Mouse (Mus musculus): Measurements from ENCODE around the gene Acp2. TPM values are rescaled to one million over a fixed set of nuclear protein-coding genes. Genes with fewer than 3 reads are reported as not detected.
A peak's percentile ranks its signal among the peaks of the same experiment; 100 is the strongest.

The Acp2 gene
- total and polyA plus RNA-seq, 2 experiments from 2014 or later: 35.1 to 44.7 TPM

DNA sequence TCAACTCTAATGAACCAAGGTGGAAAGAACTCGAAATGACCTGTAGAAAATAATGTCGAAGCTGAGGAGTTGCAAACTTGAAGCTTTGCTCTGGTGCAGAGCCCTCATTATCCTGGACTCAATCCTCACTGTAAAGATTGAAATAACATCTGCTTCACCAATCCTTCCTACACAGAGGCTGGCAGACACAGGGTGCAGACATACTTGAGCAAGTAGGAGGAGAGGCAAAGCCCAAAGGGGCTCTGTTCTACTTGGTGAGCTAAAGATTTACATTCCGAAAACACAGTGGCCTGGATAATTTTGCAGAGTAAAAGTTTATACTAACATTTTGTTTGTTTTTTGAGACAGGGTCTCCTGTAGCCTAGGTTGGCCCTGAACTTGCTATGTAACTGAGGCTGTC is 3.8 kb upstream of the Acp2 start:
- no peak overlapping the region for H3K9ac ChIP-seq (replicated peaks; ENCODE audit: low read length, poor library complexity, severe bottlenecking)
- no peak overlapping the region for H3K4me3 ChIP-seq (ENCODE audit: low read depth, low read length)
- TF ChIP-seq CTCF (IDR thresholded peaks at IDR 0.05): no peak
- no peaks in the 10 kb centered on the region for H3K27me3 ChIP-seq (ENCODE audit: insufficient read depth, low read length)
- H3K9me3 ChIP-seq (ENCODE audit: low read length): no peaks in the 10 kb centered on the region
- no peaks in the 10 kb centered on the region for H3K36me3 ChIP-seq (ENCODE audit: insufficient read depth, low read length)
- 85% methylated on average over 3 of the region's 3 CpGs for WGBS
- DNase-seq (ENCODE audit: low spot score): no peak
- ATAC-seq (ENCODE audit: low FRiP score): no peak
- no peak overlapping the region for H3K4me2 ChIP-seq (ENCODE audit: low read depth, low read length, poor library complexity, severe bottlenecking)
- peaks cover 10% of the 10 kb centered on the region; the same call in 1 of the 2 replicates for H3K4me1 ChIP-seq (ENCODE audit: insufficient read depth, low read length)
- H3K27ac ChIP-seq (ENCODE audit: low read depth, low read length): no peak overlapping the region

DNA sequence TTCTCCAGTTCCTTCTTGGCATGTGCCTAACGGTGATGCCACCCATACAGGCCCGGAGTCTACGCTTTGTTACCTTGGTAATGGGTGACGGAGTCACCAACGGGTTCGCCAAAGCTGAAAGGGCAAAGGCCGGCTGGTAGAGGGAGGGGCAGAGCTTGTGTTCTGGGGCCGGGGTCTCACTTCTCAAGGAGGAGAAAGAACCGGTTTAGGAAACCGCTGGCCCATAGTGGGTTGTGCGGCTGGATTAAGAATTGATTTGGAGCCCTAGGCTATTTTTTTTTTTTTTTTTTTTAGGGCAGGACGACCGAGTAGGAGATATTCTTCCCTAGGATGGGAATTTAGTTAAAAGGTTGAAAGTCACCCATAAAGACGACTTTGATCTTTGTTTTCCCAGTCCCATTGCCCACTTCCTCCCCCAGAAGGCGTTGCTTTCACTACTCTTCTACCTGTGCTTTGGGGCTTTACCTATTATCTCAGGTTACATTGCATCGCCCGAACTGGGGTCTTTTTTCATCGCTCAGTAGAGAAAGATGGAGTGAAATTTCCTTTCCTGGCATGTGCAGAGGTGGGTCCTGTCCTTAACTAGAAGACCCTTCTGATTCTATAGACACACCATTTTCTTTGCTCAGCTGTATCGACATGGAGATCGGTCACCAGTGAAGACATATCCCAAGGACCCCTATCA is 429 bp downstream of the Acp2 start:
- DNase-seq (ENCODE audit: low spot score) (no peak), ATAC-seq (ENCODE audit: low FRiP score) (no peak; the same call in 1 of the 2 replicates)
- H3K9me3 ChIP-seq (ENCODE audit: low read length): no peaks in the 10 kb centered on the region
- no peak for TF ChIP-seq CTCF (IDR thresholded peaks at IDR 0.05)
- H3K4me1 ChIP-seq (ENCODE audit: insufficient read depth, low read length): peaks cover 12% of the 10 kb centered on the region; the same call in 1 of the 2 replicates
- H3K27ac ChIP-seq (ENCODE audit: low read depth, low read length): peak overlapping the region; percentile 84
- 14% methylated on average over 20 of the region's 20 CpGs for WGBS
- peak overlapping the region; percentile 52 for H3K4me3 ChIP-seq (ENCODE audit: low read depth, low read length)
- H3K27me3 ChIP-seq (ENCODE audit: insufficient read depth, low read length): no peaks in the 10 kb centered on the region
- peaks cover 18% of the 10 kb centered on the region for H3K36me3 ChIP-seq (ENCODE audit: insufficient read depth, low read length)
- peak overlapping the region; percentile 76 for H3K9ac ChIP-seq (replicated peaks; ENCODE audit: low read length, poor library complexity, severe bottlenecking)
- H3K4me2 ChIP-seq (ENCODE audit: low read depth, low read length, poor library complexity, severe bottlenecking): peak overlapping the region; percentile 68

DNA sequence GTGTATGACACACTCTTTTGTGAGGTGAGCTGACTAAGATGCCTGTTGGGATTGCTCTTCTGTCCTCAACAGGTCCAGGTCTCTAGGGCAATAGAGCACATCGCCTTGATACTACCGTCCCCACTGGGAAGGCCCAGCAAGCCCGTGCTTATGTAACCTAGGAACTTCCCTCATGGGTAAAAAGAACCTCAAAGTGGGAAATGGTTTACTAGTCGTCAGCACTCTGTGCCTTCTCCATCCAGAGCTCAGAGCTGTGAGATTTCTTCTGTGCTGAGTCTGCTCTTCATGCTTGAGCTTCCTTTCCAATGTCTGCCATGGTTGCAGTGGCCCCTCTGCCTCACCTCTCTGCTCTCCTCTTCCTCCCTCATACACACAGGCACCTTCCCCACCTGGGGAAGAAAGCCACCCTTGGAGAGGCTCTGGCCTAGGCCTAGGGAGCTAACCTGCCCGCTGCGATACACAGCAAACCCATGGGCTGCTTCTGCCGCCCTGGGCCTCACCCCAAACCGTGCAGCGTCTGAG is 3.6 kb downstream of the Acp2 start:
- TF ChIP-seq CTCF (IDR thresholded peaks at IDR 0.05): no peak
- no peak for ATAC-seq (ENCODE audit: low FRiP score)
- Histone ChIP-seq H3K36me3 (ENCODE audit: insufficient read depth, low read length) (peaks cover 45% of the 10 kb centered on the region), H3K4me1 (ENCODE audit: insufficient read depth, low read length) (peaks cover 12% of the 10 kb centered on the region; the same call in 1 of the 2 replicates), H3K4me3 (ENCODE audit: low read depth, low read length) (no peak overlapping the region), H3K9me3 (ENCODE audit: low read length) (no peaks in the 10 kb centered on the region), H3K4me2 (ENCODE audit: low read depth, low read length, poor library complexity, severe bottlenecking) (no peak overlapping the region), H3K27ac (ENCODE audit: low read depth, low read length) (no peak overlapping the region), H3K9ac (replicated peaks; ENCODE audit: low read length, poor library complexity, severe bottlenecking) (no peak overlapping the region), H3K27me3 (ENCODE audit: insufficient read depth, low read length) (no peaks in the 10 kb centered on the region)
- no peak for DNase-seq (ENCODE audit: low spot score)
- 98% methylated on average over 9 of the region's 9 CpGs for WGBS

DNA sequence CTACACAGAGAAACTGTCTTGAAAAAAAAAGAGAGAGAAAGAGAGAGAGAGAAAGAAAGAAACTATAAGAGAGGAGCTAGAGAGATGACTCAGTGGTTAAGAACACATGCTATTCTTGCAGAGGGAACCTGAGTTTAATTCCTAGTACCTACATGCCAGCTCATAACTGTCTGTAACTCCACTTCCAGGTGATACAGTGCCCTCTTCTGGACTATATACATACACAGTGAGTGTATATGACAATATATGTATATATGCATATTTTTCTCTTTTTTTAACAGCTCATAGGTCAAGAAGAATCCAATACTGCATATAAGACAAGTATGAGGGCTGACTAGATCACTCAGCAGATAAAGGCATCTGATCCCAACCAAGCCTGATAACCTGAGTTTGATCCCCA is 10.6 kb downstream of the Acp2 start:
- Histone ChIP-seq H3K9me3 (ENCODE audit: low read length) (no peaks in the 10 kb centered on the region), H3K4me2 (ENCODE audit: low read depth, low read length, poor library complexity, severe bottlenecking) (no peak overlapping the region), H3K4me1 (ENCODE audit: insufficient read depth, low read length) (no peaks in the 10 kb centered on the region), H3K36me3 (ENCODE audit: insufficient read depth, low read length) (peaks cover 50% of the 10 kb centered on the region), H3K4me3 (ENCODE audit: low read depth, low read length) (no peak overlapping the region), H3K27me3 (ENCODE audit: insufficient read depth, low read length) (no peaks in the 10 kb centered on the region), H3K27ac (ENCODE audit: low read depth, low read length) (no peak overlapping the region), H3K9ac (replicated peaks; ENCODE audit: low read length, poor library complexity, severe bottlenecking) (no peak overlapping the region)
- DNase-seq (ENCODE audit: low spot score): no peak
- ATAC-seq (ENCODE audit: low FRiP score): no peak
- peak; percentile 32 for TF ChIP-seq CTCF (IDR thresholded peaks at IDR 0.05)

DNA sequence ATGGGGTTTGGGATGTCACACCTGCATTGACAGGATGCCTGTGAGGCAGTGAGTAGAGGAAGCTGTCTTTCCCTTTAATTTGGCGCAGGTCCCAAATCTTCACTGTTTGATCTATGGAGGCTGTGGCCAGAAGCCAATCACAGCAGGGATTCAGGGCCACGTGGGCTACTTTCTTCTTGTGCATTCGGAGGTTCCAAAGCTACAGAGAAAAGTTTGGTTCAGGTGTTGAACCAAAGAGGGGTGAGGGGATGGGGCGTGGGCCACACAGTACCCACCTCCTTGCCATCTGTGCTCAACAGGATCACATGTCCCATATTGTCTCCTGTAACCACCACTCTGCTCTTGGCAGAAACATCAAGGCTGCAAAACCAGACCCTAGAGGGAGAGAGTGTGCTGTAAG is 14.3 kb downstream of the Acp2 start:
- no peak overlapping the region for H3K27ac ChIP-seq (ENCODE audit: low read depth, low read length)

DNA sequence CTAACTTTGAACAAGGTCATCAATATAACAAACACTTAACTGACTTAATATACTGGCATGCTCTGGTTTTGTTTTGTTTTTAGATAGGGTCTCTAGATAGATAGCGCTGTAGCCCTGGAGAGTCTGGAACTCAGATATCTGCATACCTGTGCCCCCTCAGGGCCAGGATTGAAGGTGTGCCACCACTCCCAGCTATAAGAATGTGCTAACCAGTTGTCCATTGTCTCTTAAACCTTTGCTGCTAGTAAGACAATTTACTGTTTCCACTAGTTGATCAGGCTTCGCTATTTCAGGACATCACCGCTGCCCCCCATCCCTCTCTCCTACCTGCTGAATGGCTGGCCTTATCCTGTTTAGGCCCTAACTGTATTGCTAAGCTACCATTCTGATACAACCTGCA is 17.8 kb downstream of the Acp2 start:
- H3K4me2 ChIP-seq (ENCODE audit: low read depth, low read length, poor library complexity, severe bottlenecking): no peak overlapping the region
- no peak overlapping the region for H3K4me3 ChIP-seq (ENCODE audit: low read depth, low read length)
- 91% methylated on average over 3 of the region's 3 CpGs for WGBS
- H3K4me1 ChIP-seq (ENCODE audit: insufficient read depth, low read length): no peaks in the 10 kb centered on the region
- no peak overlapping the region for H3K9ac ChIP-seq (replicated peaks; ENCODE audit: low read length, poor library complexity, severe bottlenecking)
- H3K36me3 ChIP-seq (ENCODE audit: insufficient read depth, low read length): peaks cover 11% of the 10 kb centered on the region; the same call in 1 of the 2 replicates
- no peak for TF ChIP-seq CTCF (IDR thresholded peaks at IDR 0.05)
- H3K9me3 ChIP-seq (ENCODE audit: low read length): no peaks in the 10 kb centered on the region
- ATAC-seq (ENCODE audit: low FRiP score): no peak
- no peaks in the 10 kb centered on the region for H3K27me3 ChIP-seq (ENCODE audit: insufficient read depth, low read length)
- no peak for DNase-seq (ENCODE audit: low spot score)
- no peak overlapping the region for H3K27ac ChIP-seq (ENCODE audit: low read depth, low read length)

More for the DNA sequence above, 14.3 kb downstream of the Acp2 start:
- H3K36me3 ChIP-seq (ENCODE audit: insufficient read depth, low read length): peaks cover 25% of the 10 kb centered on the region; the same call in 1 of the 2 replicates
- no peaks in the 10 kb centered on the region for H3K27me3 ChIP-seq (ENCODE audit: insufficient read depth, low read length)
- no peaks in the 10 kb centered on the region for H3K9me3 ChIP-seq (ENCODE audit: low read length)
- TF ChIP-seq CTCF (IDR thresholded peaks at IDR 0.05): no peak
- DNase-seq (ENCODE audit: low spot score) (peak; percentile 50), ATAC-seq (ENCODE audit: low FRiP score) (no peak)
- H3K4me3 ChIP-seq (ENCODE audit: low read depth, low read length): no peak overlapping the region
- no peak overlapping the region for H3K4me2 ChIP-seq (ENCODE audit: low read depth, low read length, poor library complexity, severe bottlenecking)
- 62% methylated on average over 4 of the region's 4 CpGs for WGBS
- no peak overlapping the region for H3K9ac ChIP-seq (replicated peaks; ENCODE audit: low read length, poor library complexity, severe bottlenecking)
- H3K4me1 ChIP-seq (ENCODE audit: insufficient read depth, low read length): no peaks in the 10 kb centered on the region
